Mouse (Mus musculus): ENCODE data around the gene Tmem88.

- no peak for TF ChIP-seq CTCF (IDR thresholded peaks at IDR 0.05)
- TF ChIP-seq EP300 (IDR thresholded peaks at IDR 0.05): no peak
Observed at GRCm38 (mm10) chr11:69433189-69433588, 35.2 kb upstream of the Tmem88 start.
